Mouse (Mus musculus) urinary bladder, postnatal 14 days (tissue): ENCODE data around the gene Ift27.

Experiments used
- DNase-seq: peaks from one replicate; pipeline ENCODE4 v3.0.0; 2021; ENCODE audit warnings: low spot score

The Ift27 gene

DNA sequence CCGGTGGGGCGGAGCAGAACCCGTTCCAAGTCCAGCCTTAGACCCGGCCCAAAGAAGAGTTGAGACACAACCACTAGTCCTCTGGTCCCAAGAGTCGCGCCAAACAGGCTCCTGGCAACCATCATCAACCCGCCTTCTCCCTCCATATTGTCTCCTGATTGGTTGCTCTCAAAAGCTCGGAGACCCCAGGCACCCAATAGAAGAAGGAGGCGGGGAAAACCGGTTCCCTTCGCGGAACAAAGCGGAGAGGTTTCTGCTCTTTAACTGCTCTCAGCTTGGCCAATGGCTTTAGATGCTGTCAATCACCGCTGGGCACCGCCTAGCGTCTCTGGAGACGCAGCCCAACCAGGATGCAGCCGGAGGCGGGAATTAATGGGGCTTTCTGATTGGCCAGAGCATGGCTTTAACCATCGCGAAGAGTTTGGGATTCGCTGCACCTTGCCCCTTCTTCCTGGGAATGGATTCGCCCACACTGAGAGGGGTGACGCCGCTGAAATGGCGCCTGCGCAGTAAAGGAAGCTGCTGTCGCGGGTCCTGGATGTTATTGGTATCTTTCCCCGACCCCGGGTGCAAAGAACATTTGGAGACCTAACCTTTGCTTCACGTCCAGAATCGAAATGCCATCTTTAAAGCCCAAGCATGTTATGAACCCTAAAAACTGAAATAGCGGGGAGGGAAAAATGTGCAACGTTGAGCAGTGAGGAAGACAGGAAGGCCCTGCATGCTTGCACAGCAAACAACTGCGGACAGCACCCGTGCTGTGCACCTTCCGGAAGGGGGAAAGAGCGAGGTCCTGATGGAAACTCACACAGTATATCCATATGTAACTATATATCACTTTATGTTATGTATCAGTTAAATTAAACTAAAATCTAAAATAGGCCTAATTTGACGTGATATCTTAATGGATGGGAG, at the start of gene Ift27:
Gene Ift27, minus strand, starts transcription at position 136 of the 915 bp plus-strand sequence.
- DNase-seq, result peak; percentile 98

GRCm38 (mm10) chr15:78215269-78215668, 41.4 kb upstream of the Ift27 start:
- DNase-seq, result no peak

DNA sequence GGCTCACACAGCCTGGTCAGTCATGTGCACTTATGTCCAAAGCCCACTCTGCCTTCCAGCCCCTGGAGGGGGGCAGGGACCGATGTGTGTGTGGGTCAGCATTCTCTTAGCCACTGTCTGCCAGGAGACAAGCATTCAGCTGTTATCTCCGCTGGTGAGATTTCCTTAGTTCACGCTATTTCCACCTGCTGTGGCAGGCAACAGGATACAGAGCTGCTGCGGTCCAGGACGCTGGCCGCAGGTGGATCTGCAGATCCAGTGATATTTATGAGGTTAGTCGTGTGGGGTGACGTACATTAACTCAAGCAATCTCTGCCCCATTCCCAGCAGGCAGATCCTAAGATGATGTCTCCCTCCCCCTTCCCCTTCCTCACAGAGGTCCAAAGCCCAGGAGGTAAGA, 37.5 kb upstream of the Ift27 start:
- DNase-seq, result no peak

DNA sequence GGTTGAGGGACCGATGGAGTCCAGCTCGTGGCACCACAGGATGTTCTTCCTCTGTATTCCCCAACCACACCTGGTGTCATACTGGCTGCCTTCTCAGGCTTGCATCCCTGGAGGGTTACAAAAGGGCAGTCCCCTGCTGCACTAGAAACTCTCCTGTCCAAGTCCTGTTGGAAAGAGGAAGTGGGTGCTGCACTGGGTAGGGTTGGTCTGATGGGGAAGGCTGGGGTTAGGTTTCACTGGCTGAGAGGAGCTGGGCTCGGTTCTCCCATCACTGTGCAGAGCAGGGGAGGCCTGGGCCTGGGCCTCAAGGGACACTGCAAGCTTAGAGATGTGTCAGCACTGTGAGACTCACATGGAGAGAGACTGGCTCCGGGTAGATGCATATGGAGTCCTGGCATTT, 36.3 kb upstream of the Ift27 start:
- no peak for DNase-seq

DNA sequence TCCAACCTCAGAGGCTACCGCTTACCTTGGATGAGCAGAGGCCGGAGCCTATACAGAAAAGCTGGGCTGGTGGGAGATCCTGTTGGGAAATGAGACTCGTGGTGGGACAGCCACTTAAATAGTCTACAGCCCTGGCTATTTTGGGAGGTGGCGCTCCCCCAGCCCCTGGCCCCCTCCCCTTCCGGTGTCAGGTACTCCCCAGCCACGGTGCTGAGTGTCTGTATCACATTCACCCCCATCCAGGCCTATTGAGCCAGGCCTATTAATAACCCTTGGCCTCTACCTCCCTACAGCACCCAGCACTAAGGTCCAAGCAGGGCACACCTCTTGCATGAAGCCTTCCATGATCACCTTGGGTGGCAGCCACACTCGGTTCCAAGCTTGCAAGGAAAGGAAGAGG, 32.4 kb upstream of the Ift27 start, which contains the start of gene Pvalb:
Gene Pvalb, minus strand, starts transcription at position 89 of the 400 bp plus-strand sequence.
- no peak for DNase-seq

GRCm38 (mm10) chr15:78205192-78205591, 31.3 kb upstream of the Ift27 start:
- peak; percentile 10 for DNase-seq

- DNase-seq, result peak; percentile 16
Observed at GRCm38 (mm10) chr15:78204053-78204847, 30.3 kb upstream of the Ift27 start.

- no peak for DNase-seq
Observed at GRCm38 (mm10) chr15:78195096-78195880, 21.4 kb upstream of the Ift27 start.

- DNase-seq, result no peak
Observed at GRCm38 (mm10) chr15:78194320-78194719, 20.4 kb upstream of the Ift27 start.

DNA sequence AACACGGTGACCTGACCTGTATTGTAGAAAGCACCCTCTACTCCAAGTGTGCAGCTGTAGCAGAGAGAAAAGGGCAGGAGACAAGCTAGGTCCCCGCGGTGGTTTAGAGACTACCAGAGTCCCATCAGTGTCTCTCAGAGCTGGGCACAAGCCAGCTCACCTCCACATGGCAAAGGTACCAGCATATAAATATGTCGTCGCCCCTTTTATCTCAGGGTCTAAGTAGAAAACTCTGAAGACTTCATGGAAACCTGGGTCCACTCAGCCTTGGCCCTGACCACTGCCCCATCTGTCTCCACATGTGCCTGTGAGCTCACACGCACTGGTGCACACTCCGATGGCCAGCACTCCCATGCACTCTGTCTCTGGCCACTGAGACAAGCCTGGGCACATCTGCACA, 15.7 kb upstream of the Ift27 start:
- DNase-seq, result no peak

DNA sequence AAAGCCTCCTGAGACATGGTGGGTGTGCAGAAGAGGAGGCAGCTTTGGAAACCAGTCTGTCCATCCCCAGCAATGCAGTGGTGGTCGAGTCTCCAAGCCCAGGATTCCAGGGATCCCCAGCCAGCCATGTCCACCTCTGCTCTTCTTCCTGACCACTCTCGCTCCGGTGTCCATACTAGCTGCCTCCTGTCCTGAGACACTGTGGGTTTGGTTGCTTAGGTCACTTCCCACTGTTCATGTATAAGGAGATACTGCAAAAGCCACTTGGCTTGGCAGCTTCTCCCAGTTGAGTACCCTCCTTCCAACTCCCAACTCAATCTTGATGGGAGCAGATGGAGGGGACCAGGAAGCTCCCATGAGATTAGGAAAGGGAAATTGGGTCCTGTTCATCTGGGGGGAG, 14.6 kb upstream of the Ift27 start:
- DNase-seq, result no peak

GRCm38 (mm10) chr15:78186906-78187305, 13.0 kb upstream of the Ift27 start:
- no peak for DNase-seq

- DNase-seq, result no peak
Observed at GRCm38 (mm10) chr15:78185609-78186008, 11.7 kb upstream of the Ift27 start.

DNA sequence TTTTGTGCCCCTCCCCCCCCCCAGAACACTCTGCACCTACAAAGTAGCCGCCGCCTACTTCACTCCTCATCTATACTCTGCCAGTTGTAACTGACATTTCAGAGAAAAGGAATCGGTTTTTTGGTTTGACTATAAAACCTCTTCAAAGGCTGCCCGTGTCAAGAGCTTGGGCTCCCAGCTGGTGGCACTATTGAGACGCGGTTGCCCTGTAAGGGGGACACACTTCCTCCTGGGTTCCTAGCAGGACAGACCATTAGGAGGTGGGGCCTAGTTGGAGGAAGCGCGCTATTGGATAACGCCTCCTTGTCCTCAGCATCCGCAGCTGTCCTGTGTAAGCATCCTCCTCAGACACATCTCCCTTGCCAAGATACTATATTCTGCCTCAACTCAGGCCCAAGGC, 10.9 kb upstream of the Ift27 start:
- peak; percentile 8 for DNase-seq

GRCm38 (mm10) chr15:78181701-78182405, 7.9 kb upstream of the Ift27 start:
- DNase-seq, result no peak

DNA sequence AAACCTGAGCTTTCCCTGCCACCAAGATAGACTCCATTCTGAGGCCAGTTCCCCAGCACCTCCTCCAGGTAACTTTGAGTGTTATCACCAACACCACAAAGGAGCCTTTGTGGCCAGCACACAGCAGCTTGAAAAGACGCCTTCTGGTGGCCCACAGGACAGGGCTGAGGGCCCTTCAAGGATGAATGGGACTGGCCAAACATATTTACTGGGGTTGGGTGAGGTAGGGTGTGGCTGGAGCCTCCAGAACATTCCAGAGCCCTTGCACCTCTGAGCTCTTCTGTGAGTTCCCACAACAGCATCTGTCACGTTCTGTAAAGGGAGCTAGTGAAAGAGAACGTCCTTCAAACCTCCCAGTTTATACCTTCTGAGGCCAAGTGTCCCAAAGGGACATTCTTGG, 5.9 kb upstream of the Ift27 start:
- no peak for DNase-seq

DNA sequence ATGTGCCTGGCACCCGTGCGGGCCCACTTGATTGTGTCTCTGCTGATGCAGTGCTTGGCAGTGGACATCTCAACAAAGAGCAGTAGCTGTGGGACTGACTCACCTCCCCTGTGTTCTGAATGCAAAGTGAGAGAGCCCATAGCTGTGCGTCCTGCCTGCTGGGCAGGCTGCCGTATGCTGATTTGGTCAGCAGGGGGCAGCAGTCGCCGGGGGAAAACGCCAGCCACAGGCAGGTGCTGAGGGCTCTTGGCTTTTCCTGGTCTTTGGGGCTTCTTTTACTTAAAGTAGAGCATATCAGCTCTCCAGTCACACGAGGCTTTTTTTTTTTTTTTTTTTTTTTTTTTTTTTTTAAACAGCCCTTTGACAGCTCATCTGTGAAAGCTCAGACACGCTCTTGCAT, 4.5 kb upstream of the Ift27 start:
- DNase-seq, result peak; percentile 74

DNA sequence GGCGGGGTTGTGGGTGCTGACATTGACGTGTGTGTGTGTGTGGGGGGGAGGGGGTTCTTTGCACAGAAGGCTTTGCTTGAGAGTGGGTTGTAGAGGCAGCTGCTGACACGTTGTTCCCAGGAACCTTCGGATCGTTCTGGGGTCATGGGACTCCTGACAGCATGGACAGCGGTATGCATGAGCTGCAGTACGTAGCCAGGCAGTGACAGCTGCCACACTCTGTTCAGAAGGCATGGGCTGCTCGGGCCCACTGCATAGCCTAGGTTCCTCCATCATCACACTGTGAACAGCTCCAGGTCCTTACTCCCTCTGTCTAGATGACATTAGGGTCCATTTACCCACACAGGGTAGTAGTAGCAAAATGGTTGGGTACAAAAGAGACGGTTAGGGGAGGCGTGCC, 3.4 kb upstream of the Ift27 start:
- no peak for DNase-seq

- DNase-seq, result no peak
Observed at GRCm38 (mm10) chr15:78174887-78175245, 959 bp upstream of the Ift27 start.

GRCm38 (mm10) chr15:78172899-78173817, 749 bp downstream of the Ift27 start:
- DNase-seq, result peak; percentile 8
